Mouse (Mus musculus) MEL (cell line): ENCODE measurements around the gene Cbs. TPM values are rescaled to one million over a fixed set of nuclear protein-coding genes. Genes with fewer than 3 reads are reported as not detected.

Experiments used
- DNase-seq: peaks from one replicate; pipeline ENCODE4 v3.0.0; 2011; ENCODE audit warnings: low read depth, low spot score
- H3K27ac ChIP-seq: 2 replicates; pipeline ENCODE4 v1.5.1; 2012; ENCODE audit warnings: low read depth, mild to moderate bottlenecking, control low read depth, low read length, moderate library complexity; ENCODE audit not compliant: control insufficient read depth
- H3K27me3 ChIP-seq, 2 experiments: fragments of 150-350 bp in 1 of 2; sonication (generic) in 1 of 2; 2 replicates each; pipeline ENCODE4 v1.6.1; 2012; ENCODE audit warnings: low read length in 2 of 2, mild to moderate bottlenecking in 2 of 2, improper control_type of control experiment in 1 of 2, moderate library complexity in 1 of 2; ENCODE audit not compliant: insufficient read depth in 2 of 2, control insufficient read depth in 1 of 2
- H3K36me3 ChIP-seq, 2 experiments: 2 replicates each; pipeline ENCODE4 v1.6.1; 2012 to 2014; ENCODE audit warnings: low read length in 2 of 2, improper control_type of control experiment in 1 of 2, inconsistent platforms in 1 of 2, mild to moderate bottlenecking in 1 of 2; ENCODE audit not compliant: insufficient read depth in 2 of 2, control insufficient read depth in 1 of 2
- H3K4me1 ChIP-seq, 2 experiments: fragments of 150-350 bp in 1 of 2; sonication (generic) in 1 of 2; 2 replicates each; pipeline ENCODE4 v1.6.1; 2012; ENCODE audit warnings: low read length in 2 of 2, improper control_type of control experiment in 1 of 2, mild to moderate bottlenecking in 1 of 2; ENCODE audit not compliant: insufficient read depth in 2 of 2, control insufficient read depth in 1 of 2
- H3K4me3 ChIP-seq, 2 experiments: fragments of 150-350 bp in 1 of 2; sonication (generic) in 1 of 2; 2 replicates each; pipeline ENCODE4 v1.5.1; 2012; ENCODE audit warnings: low read depth in 2 of 2, low read length in 2 of 2, mild to moderate bottlenecking in 2 of 2, moderate library complexity in 2 of 2, control low read depth in 1 of 2, improper control_type of control experiment in 1 of 2; ENCODE audit not compliant: control insufficient read depth in 1 of 2, insufficient read depth in 1 of 2
- H3K79me2 ChIP-seq: 2 replicates; pipeline ENCODE4 v1.6.1; 2012; ENCODE audit warnings: mild to moderate bottlenecking, low read length, moderate library complexity; ENCODE audit not compliant: control insufficient read depth, poor library complexity, insufficient read depth
- H3K9ac ChIP-seq: 2 replicates; pipeline ENCODE4 v1.6.1; 2012; ENCODE audit warnings: low read depth, mild to moderate bottlenecking, control low read depth, low read length, moderate library complexity; ENCODE audit not compliant: control insufficient read depth, poor library complexity, severe bottlenecking
- H3K9me3 ChIP-seq: fragments of 150-350 bp; sonication (generic); replicated peaks from 2 replicates; pipeline ENCODE4 v1.6.1; 2012; ENCODE audit warnings: mild to moderate bottlenecking, low read length, improper control_type of control experiment, moderate library complexity; ENCODE audit not compliant: insufficient read depth
- BHLHE40 ChIP-seq: IDR thresholded peaks from 2 replicates; pipeline ENCODE4 v1.6.1; 2012; ENCODE audit warnings: low read depth, mild to moderate bottlenecking, inconsistent platforms, low read length, improper control_type of control experiment, borderline replicate concordance
- CTCF ChIP-seq, 3 experiments: IDR thresholded peaks in 2 of 3; conservative IDR thresholded peaks in 1 of 3; 2 replicates each; pipeline ENCODE4 v1.5.1; 2011 to 2012; ENCODE audit warnings: low read length in 3 of 3, low read depth in 2 of 3, mild to moderate bottlenecking in 2 of 3, improper control_type of control experiment in 1 of 3, inconsistent platforms in 1 of 3, mixed read lengths in 1 of 3, moderate library complexity in 1 of 3; ENCODE audit not compliant: control insufficient read depth in 1 of 3, insufficient read depth in 1 of 3, poor library complexity in 1 of 3, severe bottlenecking in 1 of 3
- EP300 ChIP-seq, 2 experiments: IDR thresholded peaks; 2 replicates each; pipeline ENCODE4 v1.6.1; 2011; ENCODE audit warnings: improper control_type of control experiment in 2 of 2, low read length in 2 of 2, low read depth in 1 of 2, mild to moderate bottlenecking in 1 of 2
- GABPA ChIP-seq: IDR thresholded peaks from 2 replicates; pipeline ENCODE4 v1.6.1; 2012; ENCODE audit warnings: low read depth, mild to moderate bottlenecking, inconsistent platforms, low read length, improper control_type of control experiment, moderate library complexity
- HCFC1 ChIP-seq: IDR thresholded peaks from 2 replicates; pipeline ENCODE4 v1.6.1; 2012; ENCODE audit warnings: low read depth, mild to moderate bottlenecking, inconsistent platforms, low read length, improper control_type of control experiment, moderate library complexity
- JUND ChIP-seq: IDR thresholded peaks from 2 replicates; pipeline ENCODE4 v1.6.1; 2011; ENCODE audit warnings: low read depth, mild to moderate bottlenecking, improper control_type of control experiment, low read length
- KAT2A ChIP-seq: conservative IDR thresholded peaks from 2 replicates; pipeline ENCODE4 v1.6.1; 2012; ENCODE audit warnings: low read depth, low read length, improper control_type of control experiment, inconsistent platforms
- MEF2A ChIP-seq: IDR thresholded peaks from 2 replicates; pipeline ENCODE4 v1.6.1; 2014; ENCODE audit warnings: low read depth, mild to moderate bottlenecking, inconsistent platforms, low read length, improper control_type of control experiment; ENCODE audit not compliant: poor library complexity, insufficient replicate concordance, severe bottlenecking; ENCODE audit errors: extremely low read depth
- MYC ChIP-seq: IDR thresholded peaks from 2 replicates; pipeline ENCODE4 v1.6.1; 2011; ENCODE audit warnings: low read depth, mild to moderate bottlenecking, low read length, improper control_type of control experiment, moderate library complexity
- POLR2A ChIP-seq, 2 experiments: IDR thresholded peaks; 2 replicates each; pipeline ENCODE4 v1.6.1; 2011 to 2012; ENCODE audit warnings: low read length in 2 of 2, mild to moderate bottlenecking in 2 of 2, control low read depth in 1 of 2, improper control_type of control experiment in 1 of 2, low read depth in 1 of 2, moderate library complexity in 1 of 2; ENCODE audit not compliant: control insufficient read depth in 1 of 2, insufficient read depth in 1 of 2, poor library complexity in 1 of 2
- POLR2AphosphoS2 ChIP-seq: IDR thresholded peaks from 2 replicates; pipeline ENCODE4 v1.6.1; 2011; ENCODE audit warnings: low read length, improper control_type of control experiment
- RCOR1 ChIP-seq: IDR thresholded peaks from 2 replicates; pipeline ENCODE4 v1.6.1; 2012; ENCODE audit warnings: low read depth, mild to moderate bottlenecking, inconsistent platforms, low read length, improper control_type of control experiment
- SMC3 ChIP-seq: IDR thresholded peaks from 2 replicates; pipeline ENCODE4 v1.6.1; 2011; ENCODE audit warnings: low read depth, low read length, improper control_type of control experiment
- TBP ChIP-seq: IDR thresholded peaks from 2 replicates; pipeline ENCODE4 v1.8.0; 2011; ENCODE audit warnings: low read depth, low read length, improper control_type of control experiment
- USF2 ChIP-seq, 2 experiments: IDR thresholded peaks; 2 replicates each; pipeline ENCODE4 v1.6.1; 2011 to 2012; ENCODE audit warnings: improper control_type of control experiment in 2 of 2, low read length in 2 of 2, borderline replicate concordance in 1 of 2, inconsistent platforms in 1 of 2, low read depth in 1 of 2, mild to moderate bottlenecking in 1 of 2; ENCODE audit not compliant: insufficient read depth in 1 of 2
- ZC3H11A ChIP-seq: IDR thresholded peaks from 2 replicates; pipeline ENCODE4 v1.6.1; 2012; ENCODE audit warnings: low read depth, mild to moderate bottlenecking, inconsistent platforms, low read length, improper control_type of control experiment
- ZKSCAN1 ChIP-seq: IDR thresholded peaks from 2 replicates; pipeline ENCODE4 v1.6.1; 2012; ENCODE audit warnings: low read depth, mild to moderate bottlenecking, inconsistent platforms, low read length, improper control_type of control experiment, moderate library complexity
- ZMIZ1 ChIP-seq: IDR thresholded peaks from 2 replicates; pipeline ENCODE4 v1.6.1; 2012; ENCODE audit warnings: low read depth, mild to moderate bottlenecking, inconsistent platforms, low read length, improper control_type of control experiment, moderate library complexity
- ZNF384 ChIP-seq: IDR thresholded peaks from 2 replicates; pipeline ENCODE4 v1.6.1; 2012; ENCODE audit warnings: low read depth, mild to moderate bottlenecking, inconsistent platforms, low read length, improper control_type of control experiment
- polyA plus RNA-seq, 2 experiments: library from polyadenylated mRNA; stranded (reverse) in 1 of 2; unstranded in 1 of 2; fragments of >175 nt in 1 of 2; fragments of >200 nt in 1 of 2; gene quantifications; 2 replicates each; pipeline versions ENCODE4 v1.2.1 to v1.2.4; 2012; ENCODE audit warnings: low replicate concordance in 2 of 2, low read depth in 1 of 2; ENCODE audit not compliant: insufficient read length in 2 of 2, insufficient read depth in 1 of 2, missing spikeins in 1 of 2
- total RNA-seq: library from RNA; depleted of rRNA; stranded (reverse); fragments of 300-350 nt; gene quantifications from 2 replicates; pipeline ENCODE4 v1.2.3, GENCODE M21; 2012

Cbs gene
- total and polyA plus RNA-seq, 3 experiments, result 13.7 to 16.8 TPM; not detected in 1

DNA sequence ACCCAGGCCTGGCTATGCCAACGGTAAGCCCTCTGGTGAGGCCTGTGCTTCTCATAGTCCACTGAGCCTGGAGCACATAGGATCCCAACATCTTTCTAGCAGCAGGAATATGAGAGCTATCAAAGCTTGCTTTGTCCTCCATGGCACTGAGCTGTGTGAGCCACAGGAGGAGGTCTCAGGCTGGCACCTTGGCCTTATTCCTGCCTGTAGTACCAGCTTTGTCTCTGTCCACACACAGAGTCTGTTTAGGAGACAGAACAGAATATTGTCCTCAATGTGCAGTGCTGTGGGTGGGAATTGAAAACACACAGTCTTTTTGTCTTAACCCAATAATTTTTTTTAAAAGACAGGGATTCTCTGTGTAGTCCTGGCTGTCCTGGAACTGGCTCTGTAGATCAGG, 37.4 kb upstream of the Cbs start:
- H3K9ac ChIP-seq, result no peak overlapping the region
- H3K4me1 ChIP-seq, result no peaks in the 10 kb centered on the region
- H3K36me3 ChIP-seq, result no peaks in the 10 kb centered on the region
- no peak overlapping the region for H3K4me3 ChIP-seq
- H3K27ac ChIP-seq, result no peak overlapping the region
- no peaks in the 10 kb centered on the region for H3K79me2 ChIP-seq
- no peak for DNase-seq
- peaks cover 2% of the 10 kb centered on the region in 2 experiments for H3K27me3 ChIP-seq
- TF ChIP-seq ZNF384, result no peak
- TF ChIP-seq KAT2A, result no peak
- TF ChIP-seq HCFC1, result no peak
- no peak for TF ChIP-seq ZKSCAN1
- TF ChIP-seq EP300 (IDR thresholded peaks at IDR 0.05; ENCODE audit: low read depth in 1 of 2, low read length in 2 of 2), result no peak
- no peak for TF ChIP-seq POLR2A (IDR thresholded peaks at IDR 0.05; ENCODE audit: control insufficient read depth in 1 of 2, insufficient read depth in 1 of 2, low read depth in 1 of 2, low read length in 2 of 2, poor library complexity in 1 of 2)
- no peak for TF ChIP-seq SMC3
- TF ChIP-seq JUND, result no peak
- no peak for TF ChIP-seq POLR2AphosphoS2
- no peak for TF ChIP-seq GABPA
- no peak for TF ChIP-seq CTCF (IDR thresholded peaks at IDR 0.05 in 2 of 3, conservative IDR thresholded peaks at IDR 0.05 in 1 of 3; ENCODE audit: control insufficient read depth in 1 of 3, insufficient read depth in 1 of 3, low read depth in 2 of 3, low read length in 3 of 3, poor library complexity in 1 of 3, severe bottlenecking in 1 of 3)
- TF ChIP-seq MEF2A, result no peak
- no peak for TF ChIP-seq MYC
- no peak for TF ChIP-seq ZMIZ1
- TF ChIP-seq TBP, result no peak
- no peak for TF ChIP-seq ZC3H11A
- TF ChIP-seq BHLHE40, result no peak
- TF ChIP-seq USF2 (IDR thresholded peaks at IDR 0.05; ENCODE audit: borderline replicate concordance in 1 of 2, insufficient read depth in 1 of 2, low read depth in 1 of 2, low read length in 2 of 2), result no peak
- no peaks in the 10 kb centered on the region for H3K9me3 ChIP-seq

DNA sequence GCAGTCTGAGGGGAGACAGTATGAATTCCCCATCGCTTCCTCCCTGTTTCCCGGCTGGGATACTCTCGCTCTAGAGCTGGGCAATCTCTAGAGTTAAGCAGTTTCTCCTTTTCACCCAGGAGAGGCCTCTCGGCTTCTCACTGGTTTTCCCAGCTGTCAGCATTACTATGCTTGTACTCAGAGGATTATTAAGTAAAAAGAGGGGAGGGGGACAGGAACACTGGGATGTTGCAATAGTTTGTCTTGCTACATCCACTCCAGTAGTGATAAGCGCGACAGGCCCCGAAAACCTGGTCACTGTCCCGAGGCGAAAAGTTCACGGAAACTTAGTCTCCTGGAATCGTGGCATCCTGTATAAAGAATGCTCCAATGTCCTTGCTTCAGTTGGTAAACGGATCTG, 35.2 kb upstream of the Cbs start:
- H3K27ac ChIP-seq, result no peak overlapping the region
- TF ChIP-seq RCOR1, result no peak
- H3K27me3 ChIP-seq, result peaks cover 2 to 4% of the 10 kb centered on the region in 2 experiments
- no peaks in the 10 kb centered on the region for H3K9me3 ChIP-seq
- no peak overlapping the region for H3K4me3 ChIP-seq
- no peak for DNase-seq
- H3K4me1 ChIP-seq, result no peaks in the 10 kb centered on the region
- no peaks in the 10 kb centered on the region for H3K79me2 ChIP-seq
- no peak overlapping the region for H3K9ac ChIP-seq
- H3K36me3 ChIP-seq, result no peaks in the 10 kb centered on the region
